Comparison of ENCODE assay signal across 29 mouse cellular contexts in the genomic region with DNA sequence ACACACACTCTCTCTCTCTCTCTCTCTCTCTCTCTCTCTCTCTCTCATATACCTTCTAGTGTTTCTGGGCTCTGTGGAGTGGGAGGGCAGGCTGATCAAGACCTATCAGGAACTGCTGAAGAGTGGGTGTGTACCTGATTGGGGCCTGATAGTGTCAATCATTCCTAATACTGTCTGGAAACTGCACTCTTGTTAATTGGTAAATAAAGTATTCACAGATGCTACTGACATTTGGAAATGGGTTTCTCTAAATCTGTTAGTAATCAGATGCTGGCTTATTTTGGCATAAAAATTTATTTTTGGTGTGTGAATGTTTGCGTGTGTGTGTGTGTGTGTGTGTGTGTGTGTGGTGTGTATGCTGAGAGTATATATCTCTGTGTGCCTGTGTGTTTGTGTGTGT. TPM values are rescaled to one million over a fixed set of nuclear protein-coding genes. Genes with fewer than 3 reads are reported as not detected.
DNase-seq lines count a peak whose midpoint lies in the region; ATAC-seq and TF ChIP-seq lines count a peak whose summit lies in the region.
"Had no signal": no experiment of that assay in that cellular context is flagged by ENCODE, and none has a peak within 500 bp of the region (broad histone marks: within the 10 kb centered on the region; RNA-seq: fewer than 3 reads in every experiment).

No protein-coding gene starts in this region.

- H3K4me3 ChIP-seq in forebrain, embryonic 13.5 days = no peak overlapping the region
- H3K4me3 ChIP-seq in forebrain, embryonic 11.5 days (ENCODE audit: low read depth, low read length) = no peak overlapping the region
- no peak overlapping the region for H3K4me3 ChIP-seq in MEL (ENCODE audit: control insufficient read depth in 1 of 2, insufficient read depth in 1 of 2, low read depth in 2 of 2, low read length in 2 of 2)
- no peak overlapping the region for H3K4me3 ChIP-seq in midbrain, embryonic 10.5 days
- H3K4me3 ChIP-seq: embryonic facial prominence, embryonic 12.5 days; intestine, embryonic 15.5 days; limb, embryonic 13.5 days; lung, embryonic 15.5 days; midbrain, embryonic 12.5 days; myocyte; neural tube, embryonic 12.5 days had no signal

- TF ChIP-seq CTCF in MEL (IDR thresholded peaks at IDR 0.05 in 2 of 3, conservative IDR thresholded peaks at IDR 0.05 in 1 of 3; ENCODE audit: control insufficient read depth in 1 of 3, insufficient read depth in 1 of 3, low read depth in 2 of 3, low read length in 3 of 3, poor library complexity in 1 of 3, severe bottlenecking in 1 of 3) = no peak
- no peak for TF ChIP-seq CTCF in brain, embryonic 14.5 days (IDR thresholded peaks at IDR 0.05; ENCODE audit: borderline replicate concordance, extremely low read depth, insufficient read depth, insufficient read length)

- WGBS in forebrain, embryonic 13.5 days = 75% methylated on average over 1 of the region's 1 CpGs
- 78% methylated on average over 1 of the region's 1 CpGs for WGBS in forebrain, embryonic 11.5 days
- WGBS in midbrain, embryonic 10.5 days = 84% methylated on average over 1 of the region's 1 CpGs

- no peak overlapping the region for H3K27ac ChIP-seq in forebrain, embryonic 13.5 days
- no peak overlapping the region for H3K27ac ChIP-seq in forebrain, embryonic 11.5 days (ENCODE audit: low read depth, low read length)
- no peak overlapping the region for H3K27ac ChIP-seq in MEL (ENCODE audit: control insufficient read depth, low read depth, low read length)
- no peak overlapping the region for H3K27ac ChIP-seq in midbrain, embryonic 10.5 days (replicated peaks)
- H3K27ac ChIP-seq: embryonic facial prominence, embryonic 12.5 days; intestine, embryonic 15.5 days; kidney, postnatal 0 days; limb, embryonic 13.5 days; lung, embryonic 15.5 days; midbrain, embryonic 12.5 days; neural tube, embryonic 12.5 days had no signal

- peak; percentile 55; the same call in 1 of the 2 replicates for ATAC-seq in forebrain, embryonic 13.5 days
- no peak for ATAC-seq in forebrain, embryonic 11.5 days (replicated peaks; ENCODE audit: low FRiP score)
- ATAC-seq in inflammation-experienced regulatory T-cells, adult 6 months = no peak
- ATAC-seq: activated CD4-positive, CD25-positive, alpha-beta regulatory T cell, adult 4 months; hindbrain, embryonic 16.5 days; intestine, embryonic 15.5 days had no signal

- no peak for DNase-seq in forebrain, embryonic 11.5 days (ENCODE audit: low spot score)
- DNase-seq in MEL (ENCODE audit: low read depth, low spot score) = peak; percentile 25
- DNase-seq in brain, embryonic 14.5 days (ENCODE audit: low read depth) = peak; percentile 79
- peak; percentile 12 to 16 for DNase-seq in layer of hippocampus, adult 8-10 months (ENCODE audit: low spot score in 2 of 2)
- DNase-seq in gastrocnemius, adult 8-10 months (ENCODE audit: low spot score in 2 of 2) = no peak
- DNase-seq in midbrain, embryonic 10.5 days (ENCODE audit: low spot score) = no peak
- DNase-seq: adrenal gland, adult 8-10 months; cerebellum, adult 2 months; cerebellum, postnatal 14 days; gastrocnemius, postnatal 10 days; heart, postnatal 14 days; kidney, adult 2 months; kidney, postnatal 4 days; lung, postnatal 36 days; thymus, adult 2 months; thymus, postnatal 36 days had no signal

- no peak overlapping the region for H3K4me2 ChIP-seq in forebrain, embryonic 13.5 days
- H3K4me2 ChIP-seq in forebrain, embryonic 11.5 days (ENCODE audit: low read depth, low read length, severe bottlenecking) = no peak overlapping the region
- H3K4me2 ChIP-seq: embryonic facial prominence, embryonic 12.5 days; intestine, embryonic 15.5 days; limb, embryonic 13.5 days; liver, embryonic 11.5 days; lung, embryonic 15.5 days; midbrain, embryonic 12.5 days; neural tube, embryonic 12.5 days had no signal

- H3K4me1 ChIP-seq in forebrain, embryonic 13.5 days = peaks cover 11% of the 10 kb centered on the region
- no peaks in the 10 kb centered on the region for H3K4me1 ChIP-seq in forebrain, embryonic 11.5 days (replicated peaks; ENCODE audit: control insufficient read depth, insufficient read depth, low read length)
- no peaks in the 10 kb centered on the region for H3K4me1 ChIP-seq in MEL (ENCODE audit: control insufficient read depth in 1 of 2, insufficient read depth in 2 of 2, low read length in 2 of 2)
- no peaks in the 10 kb centered on the region; the same call in 1 of the 2 replicates for H3K4me1 ChIP-seq in midbrain, embryonic 10.5 days
- H3K4me1 ChIP-seq: lung, embryonic 15.5 days had no signal

- no peak for TF ChIP-seq POLR2A in MEL (IDR thresholded peaks at IDR 0.05; ENCODE audit: control insufficient read depth in 1 of 2, insufficient read depth in 1 of 2, low read depth in 1 of 2, low read length in 2 of 2, poor library complexity in 1 of 2)
- TF ChIP-seq POLR2A in brain, embryonic 14.5 days (IDR thresholded peaks at IDR 0.05; ENCODE audit: borderline replicate concordance, extremely low read depth, insufficient read depth, insufficient read length, poor library complexity, severe bottlenecking) = no peak

- H3K36me3 ChIP-seq in forebrain, embryonic 13.5 days (ENCODE audit: poor library complexity, severe bottlenecking) = no peaks in the 10 kb centered on the region
- no peaks in the 10 kb centered on the region for H3K36me3 ChIP-seq in forebrain, embryonic 11.5 days (ENCODE audit: control insufficient read depth, insufficient read depth, low read length)
- no peaks in the 10 kb centered on the region for H3K36me3 ChIP-seq in MEL (ENCODE audit: control insufficient read depth in 1 of 2, insufficient read depth in 2 of 2, low read length in 2 of 2)
- no peaks in the 10 kb centered on the region for H3K36me3 ChIP-seq in midbrain, embryonic 10.5 days
- H3K36me3 ChIP-seq: embryonic facial prominence, embryonic 12.5 days; intestine, embryonic 15.5 days; limb, embryonic 13.5 days; lung, embryonic 15.5 days; midbrain, embryonic 12.5 days; neural tube, embryonic 12.5 days had no signal

- no peaks in the 10 kb centered on the region for H3K79me2 ChIP-seq in MEL (ENCODE audit: control insufficient read depth, insufficient read depth, low read length, poor library complexity)

- TF ChIP-seq EP300 in MEL (IDR thresholded peaks at IDR 0.05; ENCODE audit: low read depth in 1 of 2, low read length in 2 of 2) = no peak

- no peak overlapping the region for H3K9ac ChIP-seq in forebrain, embryonic 13.5 days
- H3K9ac ChIP-seq in forebrain, embryonic 11.5 days (ENCODE audit: low read length) = no peak overlapping the region
- no peak overlapping the region for H3K9ac ChIP-seq in MEL (ENCODE audit: control insufficient read depth, low read depth, low read length, poor library complexity, severe bottlenecking)
- H3K9ac ChIP-seq: embryonic facial prominence, embryonic 12.5 days; intestine, embryonic 15.5 days; limb, embryonic 13.5 days; lung, embryonic 15.5 days; midbrain, embryonic 12.5 days; neural tube, embryonic 12.5 days had no signal

- no peak for TF ChIP-seq RAD21 in MEL (IDR thresholded peaks at IDR 0.05; ENCODE audit: low read depth, low read length)

- H3K9me3 ChIP-seq in forebrain, embryonic 13.5 days (replicated peaks) = no peaks in the 10 kb centered on the region
- H3K9me3 ChIP-seq in forebrain, embryonic 11.5 days (ENCODE audit: control insufficient read depth, low read length) = no peaks in the 10 kb centered on the region
- no peaks in the 10 kb centered on the region for H3K9me3 ChIP-seq in MEL (replicated peaks; ENCODE audit: insufficient read depth, low read length)
- no peaks in the 10 kb centered on the region for H3K9me3 ChIP-seq in midbrain, embryonic 10.5 days (replicated peaks)
- H3K9me3 ChIP-seq: embryonic facial prominence, embryonic 12.5 days; intestine, embryonic 15.5 days; limb, embryonic 13.5 days; lung, embryonic 15.5 days; midbrain, embryonic 12.5 days; neural tube, embryonic 12.5 days had no signal

- H3K27me3 ChIP-seq in forebrain, embryonic 13.5 days = peaks cover 3% of the 10 kb centered on the region; the same call in 1 of the 2 replicates
- H3K27me3 ChIP-seq in forebrain, embryonic 11.5 days (ENCODE audit: control insufficient read depth, insufficient read depth, low read length) = no peaks in the 10 kb centered on the region
- H3K27me3 ChIP-seq in MEL (ENCODE audit: control insufficient read depth in 1 of 2, insufficient read depth in 2 of 2, low read length in 2 of 2) = no peaks in the 10 kb centered on the region
- no peaks in the 10 kb centered on the region for H3K27me3 ChIP-seq in midbrain, embryonic 10.5 days (ENCODE audit: low read depth, poor library complexity, severe bottlenecking)
- H3K27me3 ChIP-seq: embryonic facial prominence, embryonic 12.5 days; intestine, embryonic 15.5 days; limb, embryonic 13.5 days; lung, embryonic 15.5 days had no signal

TF ChIP-seq in MEL, 35 proteins besides CTCF, POLR2A, EP300 and RAD21:
- TF ChIP-seq BHLHE40 (IDR thresholded peaks at IDR 0.05; ENCODE audit: borderline replicate concordance, low read depth, low read length) = no peak
- no peak for TF ChIP-seq POLR2AphosphoS5 (IDR thresholded peaks at IDR 0.05; ENCODE audit: borderline replicate concordance, low read depth, low read length)
- no peak for TF ChIP-seq CHD1 (IDR thresholded peaks at IDR 0.05; ENCODE audit: low read depth, low read length)

RNA-seq across cellular contexts. Expression of a gene that starts 35.8 kb away (rescaled TPM):
- 21.7 and 22.4 TPM in 2 replicates for polyA plus RNA-seq in forebrain, embryonic 13.5 days (2015; fragmentation: Nextera tagmentation; extraction: Ambion mirVana)
- polyA plus RNA-seq in forebrain, embryonic 11.5 days (2014; fragmentation: Nextera tagmentation; extraction: Ambion mirVana) = 21.7 and 22.9 TPM in 2 replicates
- 0.23 and 0.26 TPM in 2 replicates for total RNA-seq in MEL (2012; rRNA removed)
- 1 to 10 TPM in 1 of 2 experiments, not detected in 1; 2.5 TPM for polyA plus RNA-seq in MEL (2012; ENCODE audit: insufficient read depth in 1 of 2, insufficient read length in 2 of 2, low read depth in 1 of 2, low replicate concordance in 2 of 2, missing spikeins in 1 of 2)
- 9.7 and 31.3 TPM in 2 replicates for polyA plus RNA-seq in brain, embryonic 14.5 days (2012; rRNA removed)
- total RNA-seq in layer of hippocampus, adult 8-10 months (2022) = 1 to 10 TPM; 4.5 to 7.6 (median 6.7) TPM
- 10 to 100 TPM; 20.0 to 21.5 (median 21.0) TPM for total RNA-seq in gastrocnemius, adult 8-10 months (2022)
- under 1 TPM; 0.03 to 0.35 (median 0.24) TPM for polyA plus RNA-seq in inflammation-experienced regulatory T-cells, adult 6 months (2017; shearing (Covaris generic))
- 14.4 and 17.7 TPM in 2 replicates for polyA plus RNA-seq in midbrain, embryonic 10.5 days (2016; fragmentation: Nextera tagmentation; extraction: Ambion mirVana)

Comparison
In these comparisons a context has a peak if more than half of its experiments do, and no peak if none do; other contexts are left out.
1. DNase-seq: peak in MEL (single experiment), brain, embryonic 14.5 days (single experiment) and layer of hippocampus, adult 8-10 months (2 of 2); none in forebrain, embryonic 11.5 days (single experiment), gastrocnemius, adult 8-10 months (0 of 2) and midbrain, embryonic 10.5 days (single experiment).